Mouse (Mus musculus) heart, embryonic 12.5 days (tissue): ENCODE data around the gene Pde4dip. TPM values are rescaled to one million over a fixed set of nuclear protein-coding genes. Genes with fewer than 3 reads are reported as not detected.

ENCODE experiments used
- ATAC-seq: fragments of 200-750 bp; cut with Nextera tagmentation; 2 replicates; pipeline ENCODE4 v1.8.0; 2017; ENCODE audit warnings: moderate TSS enrichment, moderate library complexity; ENCODE audit not compliant: insufficient number of reproducible peaks, low FRiP score
- H3K27ac ChIP-seq: fragments of 300-500 bp; sonication (generic); 2 replicates; pipeline ENCODE4 v1.5.1; 2016; ENCODE audit warnings: mild to moderate bottlenecking, moderate library complexity; ENCODE audit not compliant: poor library complexity, severe bottlenecking
- H3K27me3 ChIP-seq: fragments of 300-500 bp; sonication (generic); replicated peaks from 2 replicates; pipeline ENCODE4 v1.6.1; 2016; ENCODE audit warnings: mild to moderate bottlenecking, moderate library complexity
- H3K36me3 ChIP-seq: fragments of 300-500 bp; sonication (generic); 2 replicates; pipeline ENCODE4 v1.6.1; 2016; ENCODE audit warnings: mild to moderate bottlenecking, moderate library complexity
- H3K4me1 ChIP-seq: fragments of 300-500 bp; sonication (generic); replicated peaks from 2 replicates; pipeline ENCODE4 v1.6.1; 2016; ENCODE audit warnings: mild to moderate bottlenecking
- H3K4me2 ChIP-seq: fragments of 300-500 bp; sonication (generic); 2 replicates; pipeline ENCODE4 v1.6.1; 2016; ENCODE audit warnings: mild to moderate bottlenecking, moderate library complexity
- H3K4me3 ChIP-seq: fragments of 300-500 bp; sonication (generic); 2 replicates; pipeline ENCODE4 v1.5.1; 2016; ENCODE audit warnings: mild to moderate bottlenecking
- H3K9ac ChIP-seq: fragments of 300-500 bp; sonication (generic); 2 replicates; pipeline ENCODE4 v1.6.1; 2016; ENCODE audit warnings: mild to moderate bottlenecking, moderate library complexity
- H3K9me3 ChIP-seq: fragments of 300-500 bp; sonication (generic); replicated peaks from 2 replicates; pipeline ENCODE4 v1.6.1; 2016; ENCODE audit warnings: mild to moderate bottlenecking, moderate library complexity
- WGBS: fragments of 180-500 bp; shearing (Covaris S2); methylation state at CpG from one replicate; pipeline ENCODE4 v1.1.7; 2016; 5-methylcytosine and 5-hydroxymethylcytosine counted together
- polyA plus RNA-seq: library from polyadenylated mRNA; unstranded; fragments of >200 nt; fragmentation: Nextera tagmentation; extraction: Ambion mirVana; gene quantifications from 2 replicates; pipeline ENCODE4 v1.2.1, GENCODE M21; 2016

The Pde4dip gene
- polyA plus RNA-seq, 1 experiment from 2014 or later, result 101 TPM

DNA sequence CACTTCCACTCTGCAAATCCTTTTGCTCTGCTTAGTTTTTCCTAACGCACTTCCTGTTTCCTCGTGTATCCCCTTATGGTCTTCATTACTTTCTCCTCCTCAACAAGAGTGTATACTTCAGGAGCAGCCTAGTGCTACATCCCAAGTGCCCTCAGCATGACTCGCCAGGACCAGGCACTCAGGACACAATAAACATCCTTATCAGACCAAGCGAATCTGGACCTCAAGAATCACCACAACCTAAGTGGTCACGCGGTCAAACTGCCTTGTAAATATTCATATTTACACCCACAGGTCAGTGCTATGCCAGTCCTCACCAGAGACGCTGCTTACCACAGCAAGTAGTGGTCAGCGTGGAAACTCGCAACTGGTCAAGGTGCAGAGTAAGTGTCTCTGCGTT is 139.7 kb downstream of the Pde4dip start:
- H3K9me3 ChIP-seq, result no peaks in the 10 kb centered on the region
- H3K27ac ChIP-seq, result no peak overlapping the region
- no peaks in the 10 kb centered on the region for H3K4me1 ChIP-seq
- H3K27me3 ChIP-seq, result no peaks in the 10 kb centered on the region
- no peak overlapping the region for H3K9ac ChIP-seq
- no peak for ATAC-seq
- H3K4me3 ChIP-seq, result no peak overlapping the region
- peaks cover 91% of the 10 kb centered on the region for H3K36me3 ChIP-seq
- H3K4me2 ChIP-seq, result no peak overlapping the region
- WGBS, result 73% methylated on average over 10 of the region's 10 CpGs

DNA sequence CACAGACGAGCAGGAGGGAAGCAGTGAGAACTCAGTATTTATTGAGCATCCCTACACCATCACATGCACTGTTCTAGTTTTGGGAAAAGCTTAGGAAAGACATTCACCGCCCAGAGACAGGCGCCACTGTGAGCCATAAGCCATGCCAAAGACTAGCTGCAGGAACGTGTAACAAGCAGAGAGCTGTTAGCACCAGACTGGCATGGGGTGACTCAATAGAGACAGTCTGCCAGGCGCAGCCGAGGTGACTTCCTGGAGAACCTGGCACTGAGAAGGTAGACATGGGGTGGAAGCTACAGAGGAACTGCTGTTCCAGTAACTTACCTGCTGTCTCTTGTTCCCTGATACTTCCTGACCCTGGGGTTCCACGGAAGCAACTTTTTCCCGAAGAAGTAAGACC is 145.7 kb downstream of the Pde4dip start:
- peaks cover 89% of the 10 kb centered on the region for H3K36me3 ChIP-seq
- H3K4me1 ChIP-seq, result no peaks in the 10 kb centered on the region
- H3K9me3 ChIP-seq, result no peaks in the 10 kb centered on the region
- H3K27ac ChIP-seq, result no peak overlapping the region
- no peak overlapping the region for H3K4me2 ChIP-seq
- no peak overlapping the region for H3K9ac ChIP-seq
- 87% methylated on average over 8 of the region's 8 CpGs for WGBS
- H3K27me3 ChIP-seq, result no peaks in the 10 kb centered on the region
- H3K4me3 ChIP-seq, result no peak overlapping the region
- ATAC-seq, result no peak

DNA sequence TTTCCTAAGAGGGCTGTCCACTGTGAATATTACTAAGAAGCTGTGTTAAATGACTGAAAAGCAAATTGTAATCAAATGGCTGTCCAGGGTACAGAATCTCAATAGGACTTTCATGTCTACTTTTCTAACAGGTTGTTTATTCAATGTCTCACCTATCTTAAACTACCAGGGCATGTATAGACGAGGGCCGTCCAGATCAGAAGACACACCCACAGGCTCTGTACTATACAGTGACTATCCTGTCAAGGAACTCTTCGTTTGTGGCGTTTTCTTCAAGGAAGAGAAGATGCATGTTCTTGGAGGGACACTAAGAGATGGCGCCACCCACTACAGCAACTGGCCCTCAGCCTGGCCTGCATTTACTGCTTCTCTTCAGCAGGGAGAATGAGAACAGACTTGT is 152.9 kb downstream of the Pde4dip start:
- Histone ChIP-seq H3K36me3 (peaks cover 53% of the 10 kb centered on the region), H3K9ac (no peak overlapping the region), H3K27me3 (no peaks in the 10 kb centered on the region), H3K27ac (no peak overlapping the region), H3K4me3 (no peak overlapping the region), H3K4me2 (no peak overlapping the region), H3K4me1 (no peaks in the 10 kb centered on the region), H3K9me3 (no peaks in the 10 kb centered on the region)
- ATAC-seq, result no peak
- WGBS, result 88% methylated on average over 5 of the region's 5 CpGs

DNA sequence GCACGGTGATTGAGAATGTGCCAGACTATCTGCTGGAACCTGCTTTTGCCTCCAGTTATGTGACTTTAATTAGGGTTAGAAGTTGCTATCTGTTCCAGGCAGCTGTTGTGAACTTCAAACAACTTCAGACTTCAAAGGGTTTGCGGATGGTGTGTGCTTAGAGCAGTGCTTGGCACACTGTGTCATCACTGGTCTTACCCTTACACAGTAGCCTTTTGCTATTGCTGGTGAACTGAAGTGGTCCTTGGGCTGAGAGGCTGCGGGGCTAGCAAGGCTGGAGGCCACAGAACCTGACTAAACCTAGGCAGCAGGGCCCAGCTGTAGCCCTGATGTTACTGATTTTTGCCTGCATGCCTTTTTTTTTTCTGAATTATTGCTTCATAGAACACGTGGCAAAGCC is 154.2 kb downstream of the Pde4dip start:
- Histone ChIP-seq H3K4me3 (no peak overlapping the region), H3K36me3 (peaks cover 53% of the 10 kb centered on the region), H3K4me1 (no peaks in the 10 kb centered on the region), H3K4me2 (no peak overlapping the region), H3K27me3 (no peaks in the 10 kb centered on the region), H3K27ac (no peak overlapping the region), H3K9me3 (no peaks in the 10 kb centered on the region), H3K9ac (no peak overlapping the region)
- ATAC-seq, result no peak
- WGBS, result 71% methylated on average over 4 of the region's 4 CpGs

DNA sequence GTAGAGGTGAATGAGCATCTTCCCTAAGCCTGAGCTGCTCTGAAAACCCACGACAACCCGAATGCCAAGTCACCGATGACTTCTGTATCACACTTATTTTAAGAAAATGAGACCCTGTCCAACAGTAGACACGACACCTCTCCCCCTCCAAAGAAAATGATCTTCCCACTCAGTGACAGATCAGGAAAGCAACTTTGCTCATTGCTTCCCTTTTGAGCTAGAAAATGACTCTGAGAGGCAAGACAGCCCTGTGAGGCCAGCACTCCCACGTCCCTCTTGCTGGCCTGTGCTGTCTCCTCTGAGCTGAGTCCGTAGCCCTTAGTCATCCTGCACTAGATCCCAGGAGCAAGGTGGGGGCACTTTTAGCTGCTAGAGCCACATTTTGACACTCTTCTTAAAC is 155.9 kb downstream of the Pde4dip start:
- Histone ChIP-seq H3K36me3 (peaks cover 48% of the 10 kb centered on the region), H3K4me3 (no peak overlapping the region), H3K4me1 (no peaks in the 10 kb centered on the region), H3K4me2 (no peak overlapping the region), H3K9ac (no peak overlapping the region), H3K27me3 (no peaks in the 10 kb centered on the region), H3K27ac (no peak overlapping the region), H3K9me3 (no peaks in the 10 kb centered on the region)
- no peak for ATAC-seq
- 82% methylated on average over 6 of the region's 6 CpGs for WGBS

DNA sequence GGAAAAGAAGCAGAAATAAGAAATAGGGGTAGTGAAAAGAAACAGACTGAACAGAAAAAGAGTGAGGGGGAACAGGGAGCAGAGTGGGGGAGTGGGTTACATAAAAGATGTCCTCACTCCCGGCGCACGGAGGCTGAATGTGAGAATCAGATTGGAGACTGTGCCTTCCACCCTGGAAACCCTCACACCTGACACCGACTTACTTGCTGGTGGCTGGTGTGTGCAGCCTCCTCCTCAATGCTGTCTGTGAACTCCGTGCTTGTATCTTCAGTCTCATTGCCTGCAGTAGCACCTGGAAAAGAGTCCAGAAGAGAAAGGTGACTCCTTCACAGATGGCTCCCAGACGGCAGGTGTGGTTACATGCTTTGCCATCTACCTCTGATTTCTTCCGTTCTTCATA is 157.9 kb downstream of the Pde4dip start:
- Histone ChIP-seq H3K9ac (no peak overlapping the region), H3K4me2 (no peak overlapping the region), H3K36me3 (peaks cover 33% of the 10 kb centered on the region), H3K27ac (no peak overlapping the region), H3K9me3 (no peaks in the 10 kb centered on the region), H3K4me3 (no peak overlapping the region), H3K4me1 (no peaks in the 10 kb centered on the region), H3K27me3 (no peaks in the 10 kb centered on the region)
- 76% methylated on average over 7 of the region's 7 CpGs for WGBS
- no peak for ATAC-seq

DNA sequence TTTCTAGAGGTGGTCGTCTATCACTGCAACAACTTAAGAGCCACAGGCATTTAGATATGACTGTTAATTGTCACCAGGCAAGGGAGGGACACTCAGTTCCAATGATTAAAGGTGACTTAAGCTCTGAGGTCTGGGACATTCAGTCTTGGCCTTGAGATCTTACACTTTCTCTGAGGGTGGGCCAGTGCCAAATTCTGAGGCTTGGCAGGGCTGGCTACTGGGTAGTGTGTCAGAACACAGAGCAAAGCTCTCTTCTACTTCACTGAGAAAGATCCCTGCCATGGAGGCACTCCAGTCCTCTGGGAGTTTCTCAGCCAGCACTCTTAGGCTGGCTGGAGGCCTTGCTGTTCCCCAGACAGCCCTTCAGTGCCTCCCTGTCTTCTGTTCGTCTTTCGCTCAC is 158.4 kb downstream of the Pde4dip start:
- Histone ChIP-seq H3K36me3 (peaks cover 31% of the 10 kb centered on the region), H3K27ac (no peak overlapping the region), H3K27me3 (no peaks in the 10 kb centered on the region), H3K4me2 (no peak overlapping the region), H3K4me3 (no peak overlapping the region), H3K4me1 (no peaks in the 10 kb centered on the region), H3K9me3 (no peaks in the 10 kb centered on the region), H3K9ac (no peak overlapping the region)
- no peak for ATAC-seq
- WGBS, result 71% methylated on average over 3 of the region's 3 CpGs

DNA sequence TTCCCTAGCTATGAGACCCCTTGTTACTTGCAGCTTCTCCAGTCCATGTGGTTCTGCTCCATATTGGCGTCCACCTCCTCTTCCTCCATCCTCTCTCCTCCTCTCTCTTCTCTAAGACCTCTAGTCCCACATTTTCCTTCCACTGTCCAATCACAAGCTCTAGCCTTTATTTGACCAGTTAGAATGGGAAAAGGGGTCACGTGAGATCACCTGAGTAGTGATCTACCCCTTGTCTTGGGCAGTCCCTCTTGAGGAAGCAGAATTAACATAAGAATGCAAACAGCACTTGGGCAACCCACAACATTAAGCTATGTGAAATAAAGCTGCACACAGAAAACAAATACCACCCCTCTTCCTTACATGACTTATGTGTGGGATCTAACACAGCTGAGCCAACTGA is 160.7 kb downstream of the Pde4dip start:
- Histone ChIP-seq H3K4me2 (no peak overlapping the region), H3K9me3 (peaks cover 3% of the 10 kb centered on the region; the same call in 1 of the 2 replicates), H3K9ac (no peak overlapping the region), H3K27me3 (no peaks in the 10 kb centered on the region), H3K4me1 (no peaks in the 10 kb centered on the region), H3K36me3 (peaks cover 35% of the 10 kb centered on the region), H3K4me3 (no peak overlapping the region), H3K27ac (no peak overlapping the region)
- WGBS, result 87% methylated on average over 2 of the region's 2 CpGs
- ATAC-seq, result no peak

DNA sequence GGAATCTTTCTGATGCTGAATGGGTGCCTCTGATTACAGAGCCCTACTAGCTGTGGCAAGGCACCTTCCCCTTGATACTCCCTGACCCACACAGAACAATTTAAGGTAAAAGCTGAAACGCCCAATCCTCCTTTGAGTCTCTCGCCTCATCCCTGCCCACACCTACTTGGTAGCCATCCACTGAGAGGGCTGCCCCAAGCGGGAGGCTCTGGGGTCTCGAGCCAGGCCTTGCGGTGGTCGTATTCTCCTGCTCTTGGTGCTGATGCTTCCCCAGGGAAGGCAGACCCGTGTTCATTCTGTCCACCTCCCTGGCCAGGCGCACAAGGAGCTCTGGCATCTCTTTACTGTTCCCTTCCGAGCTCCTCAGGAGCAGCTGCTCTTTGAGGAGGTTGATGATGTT is 169.4 kb downstream of the Pde4dip start:
- 84% methylated on average over 9 of the region's 9 CpGs for WGBS
- no peak overlapping the region for H3K4me3 ChIP-seq
- ATAC-seq, result no peak
- H3K36me3 ChIP-seq, result peaks cover 81% of the 10 kb centered on the region
- H3K27me3 ChIP-seq, result no peaks in the 10 kb centered on the region
- no peak overlapping the region for H3K27ac ChIP-seq
- no peaks in the 10 kb centered on the region for H3K4me1 ChIP-seq
- no peak overlapping the region for H3K9ac ChIP-seq
- H3K4me2 ChIP-seq, result no peak overlapping the region
- peaks cover 3% of the 10 kb centered on the region; the same call in 1 of the 2 replicates for H3K9me3 ChIP-seq

DNA sequence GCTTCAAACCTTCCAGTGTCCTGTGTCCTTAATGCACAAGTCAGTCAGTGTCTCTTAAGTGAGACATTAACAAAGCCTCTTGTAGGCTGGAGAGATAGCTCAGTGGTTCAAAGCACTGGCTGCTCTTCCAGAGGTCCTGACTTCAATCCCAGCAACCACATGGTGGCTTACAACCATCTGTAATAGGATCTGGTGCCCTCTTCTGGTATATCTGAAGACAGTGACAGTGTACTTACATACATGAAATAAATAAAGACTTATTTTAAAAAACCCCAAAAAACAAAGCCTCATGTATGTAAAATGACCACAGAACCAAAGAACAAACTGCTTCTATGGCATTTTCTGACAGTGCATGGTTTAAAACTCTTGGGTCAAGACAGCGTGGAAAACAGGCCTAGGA is 172.6 kb downstream of the Pde4dip start:
- no peak overlapping the region for H3K4me3 ChIP-seq
- no peak overlapping the region for H3K4me2 ChIP-seq
- peaks cover 81% of the 10 kb centered on the region for H3K36me3 ChIP-seq
- no peak overlapping the region for H3K9ac ChIP-seq
- ATAC-seq, result no peak
- 76% methylated on average over 1 of the region's 1 CpGs for WGBS
- 0 out of 2 replicates have a peak, but pooled peaks cover 2% of the 10 kb centered on the region for H3K4me1 ChIP-seq
- H3K27ac ChIP-seq, result no peak overlapping the region
- H3K27me3 ChIP-seq, result no peaks in the 10 kb centered on the region
- no peaks in the 10 kb centered on the region for H3K9me3 ChIP-seq

DNA sequence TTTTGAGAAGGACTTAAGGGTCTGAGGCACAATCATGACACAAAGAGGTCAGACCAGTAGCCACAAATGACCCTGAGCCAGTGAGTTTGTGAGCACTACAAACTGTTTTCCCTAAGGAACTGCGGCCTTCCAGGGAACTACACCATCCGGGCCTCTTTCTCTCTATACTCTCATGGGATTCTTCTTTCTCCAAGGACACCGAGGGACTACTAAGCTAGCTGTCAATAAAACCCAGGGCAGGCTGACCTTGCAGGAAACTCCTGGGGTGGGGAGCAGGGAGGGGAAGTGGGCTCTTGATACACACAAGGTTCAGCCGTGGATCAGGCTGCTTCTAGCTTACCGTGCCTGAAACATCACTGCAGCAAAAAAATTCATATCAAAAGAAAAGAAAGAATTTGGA is 177.6 kb downstream of the Pde4dip start:
- Histone ChIP-seq H3K4me1 (0 out of 2 replicates have a peak, but pooled peaks cover 4% of the 10 kb centered on the region), H3K9ac (no peak overlapping the region), H3K27ac (no peak overlapping the region), H3K36me3 (peaks cover 86% of the 10 kb centered on the region), H3K4me3 (no peak overlapping the region), H3K4me2 (no peak overlapping the region), H3K9me3 (no peaks in the 10 kb centered on the region), H3K27me3 (no peaks in the 10 kb centered on the region)
- no peak for ATAC-seq
- WGBS, result 62% methylated on average over 5 of the region's 5 CpGs

DNA sequence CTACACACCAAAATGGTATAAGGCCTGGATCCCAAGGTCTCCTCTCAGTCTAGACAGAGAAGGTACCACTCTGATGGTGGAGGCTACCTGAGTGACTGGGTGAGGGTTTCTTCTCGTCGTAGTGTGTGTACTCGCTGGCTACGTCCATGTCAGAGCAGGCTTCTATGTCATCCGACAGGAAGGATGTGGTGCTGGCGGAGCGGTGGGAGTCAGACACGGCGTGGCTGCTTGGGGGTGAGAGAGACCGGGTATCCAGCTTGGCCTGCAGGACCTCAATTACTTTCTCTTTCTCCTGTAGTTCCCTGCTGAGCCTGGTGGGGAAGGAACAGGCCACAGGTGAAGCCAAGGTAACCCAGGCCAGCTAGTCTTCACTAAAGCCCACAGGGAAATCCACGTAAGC is 178.4 kb downstream of the Pde4dip start:
- no peak for ATAC-seq
- WGBS, result 86% methylated on average over 11 of the region's 11 CpGs
- peaks cover 85% of the 10 kb centered on the region for H3K36me3 ChIP-seq

More for the DNA sequence above, 178.4 kb downstream of the Pde4dip start:
- no peaks in the 10 kb centered on the region for H3K27me3 ChIP-seq
- H3K9ac ChIP-seq, result no peak overlapping the region
- H3K4me2 ChIP-seq, result no peak overlapping the region
- H3K27ac ChIP-seq, result no peak overlapping the region
- no peaks in the 10 kb centered on the region for H3K9me3 ChIP-seq
- 0 out of 2 replicates have a peak, but pooled peaks cover 4% of the 10 kb centered on the region for H3K4me1 ChIP-seq
- no peak overlapping the region for H3K4me3 ChIP-seq
